Mouse (Mus musculus) liver (tissue): ENCODE measurements around the gene I830077J02Rik.
"Not testable (repeated sequence)": the region's sequence is repeated elsewhere in the genome, so short reads cannot be mapped to it uniquely, and the experiment has no call there.

Source experiments
- DNase-seq: peaks from one replicate; pipeline ENCODE4 v3.0.0-alpha.2; 2020; ENCODE audit warnings: mixed read lengths

I830077J02Rik gene

DNA sequence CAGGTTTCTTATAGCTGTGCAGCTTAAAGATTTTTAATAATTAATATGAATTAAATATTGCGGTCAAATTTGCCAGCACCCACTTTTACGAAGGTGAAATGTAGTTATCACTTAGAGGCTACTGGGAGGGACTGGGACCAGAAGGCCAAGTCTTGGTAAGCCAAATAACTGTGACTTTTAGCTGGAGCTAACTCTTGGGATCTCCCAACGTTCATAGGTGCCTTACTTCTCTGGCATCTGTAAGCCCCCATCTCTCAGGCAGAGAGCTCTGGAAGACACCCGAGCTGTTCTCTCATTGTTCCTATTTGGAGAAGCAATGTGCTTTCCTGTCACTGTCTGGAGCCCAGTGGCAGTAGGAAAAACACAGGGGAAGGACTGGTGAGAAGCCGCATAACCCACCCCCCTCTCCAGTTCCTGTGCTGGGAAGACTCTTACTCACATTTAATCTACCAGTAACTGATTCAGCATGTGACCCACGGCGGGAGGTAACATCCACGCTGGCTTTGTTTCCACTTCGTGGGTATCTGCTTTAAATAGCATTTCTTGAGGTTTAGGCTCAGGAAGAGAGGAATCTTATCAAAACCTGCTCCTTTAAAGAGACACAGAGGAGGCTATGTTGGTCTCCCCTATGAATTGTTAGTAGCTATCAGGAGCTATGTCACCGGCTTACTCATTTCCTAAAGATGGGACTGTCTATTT, 14.7 kb downstream of the I830077J02Rik start:
- DNase-seq = no peak

DNA sequence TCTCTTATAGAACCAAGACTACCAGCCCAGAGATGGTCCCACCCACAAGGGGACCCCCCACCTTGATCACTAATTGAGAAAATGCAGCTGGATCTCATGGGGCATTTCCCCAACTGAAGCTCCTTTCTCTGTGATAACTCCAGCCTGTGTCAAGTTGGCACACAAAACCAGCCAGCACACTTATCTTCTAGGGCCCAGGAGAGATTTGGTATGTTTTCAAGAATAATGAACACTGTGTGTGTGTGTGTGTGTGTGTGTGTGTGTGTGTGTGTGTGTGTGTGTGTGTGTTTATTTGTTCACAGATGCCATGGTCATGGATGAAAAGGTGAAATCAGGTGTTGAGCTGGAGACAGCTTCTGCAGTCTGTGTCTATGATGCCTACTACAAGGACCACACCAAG, 16.0 kb downstream of the I830077J02Rik start:
- not testable (repeated sequence) for DNase-seq

DNA sequence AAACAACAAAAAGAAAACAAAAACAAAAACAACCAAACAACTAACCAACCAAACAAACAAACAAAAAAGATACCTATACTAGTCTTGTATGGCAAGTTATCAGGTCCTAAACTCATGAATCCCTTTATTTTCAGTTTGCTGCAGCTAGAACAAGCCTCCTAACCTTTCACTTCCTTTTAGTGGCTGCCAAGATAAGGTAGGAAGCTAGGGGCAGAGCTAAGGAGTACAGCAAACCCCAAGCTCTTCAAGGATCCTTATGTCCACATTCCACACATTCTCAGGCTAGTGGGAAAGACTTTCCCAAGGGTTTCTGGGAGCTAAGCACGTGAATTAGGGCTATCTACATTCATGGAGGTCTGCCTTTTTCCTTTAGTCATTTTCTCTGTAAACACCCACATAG, 17.2 kb downstream of the I830077J02Rik start:
- DNase-seq = no peak

DNA sequence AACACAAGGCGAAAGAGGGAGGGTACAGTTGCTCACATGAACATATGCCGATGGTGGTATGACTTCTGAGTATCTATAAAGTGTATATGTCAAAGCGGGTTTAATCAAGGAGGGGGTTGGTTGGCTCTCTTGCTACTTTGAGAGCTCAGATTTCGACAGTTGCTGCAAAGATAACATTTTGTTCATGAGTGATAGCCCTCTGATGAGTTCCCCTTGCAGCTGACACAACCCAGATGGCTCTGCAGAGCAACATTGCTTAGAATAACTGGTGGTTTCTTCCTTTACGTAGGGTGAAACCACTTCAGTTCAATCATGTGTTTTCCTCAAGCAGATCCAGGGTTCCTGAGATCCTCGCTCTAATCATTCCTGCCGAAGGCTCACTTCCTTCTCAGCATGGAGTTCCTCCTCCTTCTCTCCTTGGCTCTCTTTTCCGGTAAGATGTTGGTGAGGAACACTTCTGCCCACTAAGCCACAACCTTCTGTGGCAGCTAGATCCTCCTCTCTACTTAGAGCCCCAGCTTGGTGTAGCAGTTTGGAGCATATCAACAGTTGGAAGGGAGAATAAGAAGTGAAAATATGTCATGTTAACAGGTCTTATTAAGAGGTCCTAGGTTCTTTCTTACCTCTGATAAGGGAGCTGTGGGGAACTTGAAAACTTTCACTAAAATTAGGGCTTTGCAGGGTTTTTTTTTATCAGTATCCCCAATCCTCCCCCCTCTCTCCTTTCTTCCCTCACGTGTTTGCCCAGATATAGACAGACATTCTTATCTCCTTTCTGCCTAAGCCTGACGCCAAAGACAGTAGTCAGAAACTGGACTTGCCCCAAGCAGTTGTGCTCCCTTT, 18.4 kb downstream of the I830077J02Rik start:
- no peak for DNase-seq

DNA sequence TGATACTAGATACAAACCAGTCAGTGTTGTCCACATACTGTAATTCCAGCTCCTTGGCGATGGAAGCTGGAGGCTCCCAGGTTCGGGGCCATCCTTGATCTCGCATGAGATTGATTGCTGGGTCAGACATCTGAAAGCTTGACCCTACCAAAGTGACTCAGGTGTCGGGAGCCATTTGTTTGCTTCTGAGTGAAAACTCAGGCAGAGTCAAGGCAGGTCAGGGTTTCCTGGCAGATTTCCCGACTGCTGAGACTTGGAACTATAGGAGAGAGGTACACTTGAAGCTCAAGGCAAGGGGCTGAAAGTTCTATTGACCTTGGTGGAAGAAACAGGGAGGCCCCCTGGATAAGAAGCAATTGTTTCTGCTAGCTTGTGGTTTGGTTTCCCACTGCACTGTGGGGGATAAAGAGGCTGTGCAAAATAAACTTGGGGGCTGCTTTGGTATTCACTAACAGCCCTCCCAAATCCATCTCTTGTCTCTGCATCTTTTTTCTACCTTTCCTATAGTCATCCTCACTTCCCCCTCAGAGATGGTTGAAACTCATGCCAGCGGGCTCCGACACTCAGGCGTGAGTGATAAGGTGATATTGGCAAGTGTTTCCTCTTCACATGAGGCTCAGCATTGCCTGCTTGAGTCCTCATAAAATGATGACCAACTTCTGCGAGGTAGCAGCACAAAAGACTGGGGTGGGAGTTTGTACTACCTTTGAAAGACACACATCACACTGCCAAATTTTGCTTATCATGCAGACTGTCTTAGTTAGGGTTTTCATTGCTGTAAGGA, 20.2 kb downstream of the I830077J02Rik start:
- no peak for DNase-seq

DNA sequence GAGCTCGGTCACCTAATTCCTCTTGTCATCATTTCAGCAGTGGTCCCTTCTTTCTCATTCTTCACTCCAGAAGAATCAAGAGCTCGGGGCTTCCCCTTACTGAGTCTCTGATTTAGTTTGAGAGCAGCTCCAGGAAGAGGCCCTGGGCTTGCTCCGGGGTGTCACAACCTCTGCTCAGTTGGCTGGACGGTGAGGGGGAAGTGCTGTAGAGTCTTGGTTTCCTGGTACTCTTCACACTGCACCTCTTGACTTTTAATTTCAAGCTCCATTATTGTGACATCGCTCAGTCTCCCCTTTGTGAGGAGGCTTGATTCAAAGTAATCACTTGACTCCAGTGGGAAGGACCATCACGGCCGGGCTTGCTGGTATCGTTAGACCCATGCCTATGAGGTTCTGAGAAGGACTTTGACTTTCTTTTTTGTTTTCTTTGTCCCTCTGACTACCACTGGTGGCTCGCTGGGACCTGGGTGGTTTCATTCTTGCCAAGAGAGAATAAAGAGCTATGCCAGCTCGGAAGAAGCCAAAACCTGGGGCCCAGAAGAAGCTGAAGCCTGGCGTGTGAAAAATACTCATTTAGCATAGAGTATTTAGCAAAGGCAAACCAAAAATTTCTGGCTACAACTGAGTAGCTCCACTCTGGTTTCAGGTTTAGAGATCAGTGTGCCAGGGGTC, 21.8 kb downstream of the I830077J02Rik start:
- no peak for DNase-seq

DNA sequence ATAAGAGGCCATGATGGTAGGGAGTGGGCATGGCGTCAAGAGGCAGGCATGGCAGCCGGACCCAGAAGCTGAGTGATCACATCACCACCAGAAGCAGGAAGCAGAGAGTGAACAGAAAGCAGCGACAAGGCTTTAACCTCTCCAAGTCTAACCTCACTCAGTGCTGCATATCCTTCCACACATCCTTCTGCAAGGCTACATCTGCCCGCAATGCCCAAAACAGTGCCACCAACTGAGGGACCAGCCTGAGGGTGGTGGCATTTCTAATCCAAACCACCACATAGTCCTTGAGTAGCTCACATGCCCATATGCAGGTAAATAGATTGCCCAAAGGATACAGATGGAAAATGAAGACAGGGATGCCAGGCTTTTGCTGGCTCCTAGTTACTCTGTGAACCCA, 23.5 kb downstream of the I830077J02Rik start:
- no peak for DNase-seq

DNA sequence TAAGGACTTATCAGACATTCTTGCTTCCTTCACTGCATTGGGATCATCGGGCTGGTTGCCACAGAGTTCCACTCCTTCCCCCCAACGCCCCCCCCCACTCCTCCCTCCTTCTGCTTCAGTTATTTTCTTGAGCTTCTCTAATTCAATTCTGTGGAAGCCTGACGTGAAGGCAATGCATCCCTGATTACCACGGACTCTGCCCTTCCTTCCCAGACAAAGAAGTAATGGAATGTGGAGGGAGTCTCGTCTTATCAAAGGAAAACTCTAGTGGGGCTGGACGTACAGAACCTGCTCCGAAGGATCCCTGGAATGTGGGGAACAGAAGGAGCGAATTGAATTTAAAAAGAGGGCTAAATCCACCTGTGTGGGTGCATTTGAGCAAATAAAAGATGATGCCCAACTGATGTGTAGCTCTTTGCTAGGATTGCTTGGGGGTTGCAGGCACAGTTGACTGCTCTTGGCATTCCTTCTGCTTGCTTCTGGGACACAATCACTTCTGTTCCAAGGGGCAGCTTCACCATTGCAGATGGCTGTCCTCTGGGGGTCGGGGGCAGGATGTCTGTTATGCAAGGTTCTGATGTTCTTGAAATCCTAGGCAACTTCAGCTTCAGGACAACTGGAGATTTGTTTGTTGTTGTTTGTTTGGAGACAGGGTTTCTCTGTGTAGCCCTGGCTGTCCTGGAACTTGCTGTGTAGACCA, 24.4 kb downstream of the I830077J02Rik start:
- DNase-seq = no peak

DNA sequence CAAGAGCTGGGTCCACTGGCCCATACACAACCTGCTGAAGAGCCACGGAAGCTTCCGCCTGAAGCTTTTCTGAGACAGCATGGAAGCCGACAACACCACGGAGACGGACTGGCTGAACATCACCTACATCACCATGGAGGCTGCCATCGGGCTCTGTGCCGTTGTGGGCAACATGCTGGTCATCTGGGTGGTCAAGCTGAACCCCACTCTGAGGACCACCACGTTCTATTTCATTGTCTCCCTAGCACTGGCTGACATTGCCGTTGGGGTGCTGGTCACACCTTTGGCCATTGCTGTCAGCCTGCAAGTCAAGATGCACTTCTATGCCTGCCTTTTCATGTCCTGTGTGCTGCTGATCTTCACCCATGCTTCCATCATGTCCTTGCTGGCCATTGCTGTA, 27.7 kb downstream of the I830077J02Rik start:
- no peak for DNase-seq

DNA sequence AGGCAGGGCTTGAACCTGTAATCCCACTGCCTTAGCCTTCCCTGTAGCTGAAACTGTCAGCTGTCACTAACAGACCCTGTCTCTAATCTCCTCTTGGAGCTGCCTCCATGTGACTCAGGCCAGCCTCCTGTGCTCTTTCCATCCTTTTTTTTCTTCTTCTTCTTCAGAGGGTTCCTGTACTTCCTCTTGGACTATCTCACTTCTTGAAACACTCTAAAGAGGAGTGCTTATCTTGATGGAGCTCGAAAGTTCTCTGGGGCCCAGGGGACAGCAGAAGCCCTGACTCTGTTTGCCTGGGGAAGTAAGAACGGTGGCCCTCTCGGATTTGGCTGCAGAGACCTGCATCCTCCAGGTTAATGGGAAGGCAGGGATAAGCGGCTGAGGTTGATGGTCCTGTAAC, 28.3 kb downstream of the I830077J02Rik start:
- no peak for DNase-seq

DNA sequence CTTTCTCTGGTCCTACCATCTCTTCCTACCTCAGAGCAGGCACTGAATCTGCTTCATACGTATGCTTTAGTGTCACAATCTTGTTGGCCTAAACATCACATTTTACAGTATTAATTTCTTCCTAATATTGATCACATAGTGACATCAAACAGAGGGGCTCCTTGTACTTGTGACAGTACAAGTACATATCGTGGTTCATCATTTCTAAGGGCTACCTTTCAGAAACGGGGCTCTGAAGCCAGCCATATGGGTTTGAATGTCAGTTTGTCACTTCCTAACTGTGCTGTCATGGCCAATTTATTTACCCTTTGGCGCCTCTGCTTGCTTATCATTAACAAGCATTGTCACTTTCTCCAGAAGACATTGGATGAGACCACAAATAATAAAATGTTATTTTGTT, 31.0 kb downstream of the I830077J02Rik start:
- no peak for DNase-seq

DNA sequence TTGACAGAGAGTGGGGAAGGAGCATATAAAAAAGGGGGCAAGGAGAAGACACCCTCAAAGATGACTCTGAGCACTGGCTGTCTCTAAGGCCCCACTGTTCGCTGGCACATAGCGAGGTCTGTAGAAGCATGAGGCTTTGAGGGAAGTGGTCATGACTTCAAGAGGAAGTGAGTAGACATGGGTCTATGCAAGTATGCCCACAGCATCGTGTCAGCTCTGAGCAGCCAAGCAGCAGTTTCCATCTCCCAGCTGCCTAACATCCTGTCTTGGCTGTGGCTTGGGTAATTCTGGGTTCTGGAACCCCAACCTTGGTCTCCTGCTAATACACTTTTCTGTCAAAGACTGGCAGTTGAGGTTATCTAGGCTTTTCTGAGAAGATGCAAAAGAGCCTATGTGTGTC, 31.7 kb downstream of the I830077J02Rik start:
- no peak for DNase-seq

DNA sequence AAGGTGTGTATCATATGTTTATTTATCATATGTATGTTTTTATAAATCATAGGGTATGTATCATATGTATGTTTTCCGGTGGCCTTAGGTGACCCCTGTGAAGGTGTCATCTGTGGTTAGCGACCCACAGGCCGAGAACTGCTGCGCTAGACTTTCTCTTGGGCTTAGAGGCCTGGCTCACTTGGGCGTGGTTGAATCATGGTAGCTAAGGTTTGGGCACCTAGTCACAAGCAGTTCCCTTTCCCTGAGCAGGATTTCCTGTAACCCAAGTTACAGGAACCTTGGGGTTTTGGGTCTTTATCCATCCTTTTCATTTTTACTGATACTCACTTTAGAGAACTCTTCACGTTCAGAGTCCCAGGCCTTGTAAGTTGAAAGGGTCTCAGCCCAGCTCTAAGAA, 32.2 kb downstream of the I830077J02Rik start:
- no peak for DNase-seq

DNA sequence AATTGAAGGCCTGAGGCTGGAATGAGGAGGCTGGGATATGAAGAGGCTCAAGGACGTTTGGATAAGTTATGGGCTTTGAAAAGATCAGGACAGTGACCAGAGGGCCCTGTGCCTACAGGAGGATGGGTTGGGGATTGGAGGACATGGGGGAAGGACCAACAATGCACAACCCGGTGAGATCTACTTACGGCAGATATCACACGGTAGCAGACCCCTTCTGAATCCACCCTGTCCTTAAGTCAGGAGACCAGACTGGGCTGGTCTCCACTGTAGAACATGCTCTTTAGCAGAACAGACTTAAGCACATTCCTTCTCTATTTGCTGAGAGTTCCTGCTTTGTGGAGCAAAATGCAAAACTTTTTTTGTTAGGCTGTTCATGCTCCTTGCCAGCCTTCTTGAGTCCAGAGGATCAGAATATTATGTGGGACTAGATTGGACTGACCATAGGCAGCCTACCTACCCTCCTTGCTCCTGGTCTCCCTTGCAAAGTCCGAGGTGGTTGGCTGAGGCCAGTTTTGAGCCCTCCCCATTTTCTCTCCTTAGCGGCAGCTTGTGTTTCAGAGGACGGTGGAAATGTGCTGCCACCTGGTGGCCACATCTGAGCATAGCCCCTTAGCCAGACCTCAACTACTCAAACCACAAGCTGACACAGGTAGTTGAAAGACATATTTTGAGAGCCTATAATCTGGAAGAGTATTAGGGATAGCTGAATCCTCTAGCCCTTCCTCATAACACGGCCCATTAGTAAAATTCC, 32.9 kb downstream of the I830077J02Rik start:
- peak; percentile 85 for DNase-seq

DNA sequence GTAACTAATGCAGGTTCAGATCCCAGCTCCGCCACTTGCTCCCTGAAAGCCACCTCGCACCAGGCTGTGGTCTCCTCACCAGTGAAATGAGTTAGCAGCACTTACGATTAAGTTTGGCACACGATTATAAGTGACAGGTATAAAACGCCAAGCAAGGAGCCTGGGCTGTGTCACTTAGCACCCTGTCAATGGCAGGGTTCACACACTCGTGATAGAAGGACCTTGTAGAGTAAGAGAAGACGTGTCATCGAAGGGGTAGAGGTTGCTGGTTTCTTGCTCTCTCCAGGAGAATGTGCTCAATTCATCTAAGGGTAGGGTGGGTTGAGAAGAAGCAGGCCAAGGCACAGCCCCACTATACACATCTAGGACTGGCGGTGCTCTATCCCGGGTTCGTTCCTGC, 33.6 kb downstream of the I830077J02Rik start:
- no peak for DNase-seq

DNA sequence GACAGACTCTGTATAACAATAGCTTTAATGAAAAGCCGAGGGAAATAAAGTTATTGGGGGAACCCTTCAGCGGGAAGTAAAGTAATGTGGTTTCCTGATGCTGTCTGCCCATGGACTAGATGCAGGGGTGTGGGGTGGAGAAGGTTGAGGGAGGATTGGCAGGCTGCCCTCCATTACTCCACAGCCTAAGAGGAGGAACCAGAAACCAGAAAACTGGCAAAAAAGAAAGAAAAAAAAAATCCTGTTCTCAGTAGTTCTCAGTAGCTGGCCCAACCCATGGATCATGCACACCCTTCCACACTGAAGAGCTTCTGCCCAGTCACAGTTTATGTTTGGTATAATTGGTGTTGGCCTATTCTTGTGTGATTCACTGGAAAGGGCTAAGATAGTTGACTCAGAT, 34.1 kb downstream of the I830077J02Rik start:
- no peak for DNase-seq

DNA sequence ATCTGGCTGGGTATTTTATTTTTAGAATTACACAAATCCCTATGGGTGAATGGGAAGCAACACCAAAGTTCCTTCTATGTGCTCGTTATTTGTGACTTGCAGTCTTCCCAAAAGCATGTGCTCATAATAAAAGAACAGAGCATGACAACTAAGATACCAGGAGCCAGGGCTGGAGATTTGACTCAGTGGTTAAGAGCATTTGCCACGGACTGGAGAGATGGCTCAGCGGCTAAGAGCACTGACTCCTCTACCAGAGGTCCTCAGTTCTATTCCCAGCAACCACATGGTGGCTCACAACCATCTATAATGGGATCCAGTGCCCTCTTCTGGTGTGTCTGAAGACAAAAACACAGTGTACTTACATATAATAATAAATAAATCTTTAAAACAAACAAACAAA, 35.7 kb downstream of the I830077J02Rik start:
- DNase-seq = no peak

DNA sequence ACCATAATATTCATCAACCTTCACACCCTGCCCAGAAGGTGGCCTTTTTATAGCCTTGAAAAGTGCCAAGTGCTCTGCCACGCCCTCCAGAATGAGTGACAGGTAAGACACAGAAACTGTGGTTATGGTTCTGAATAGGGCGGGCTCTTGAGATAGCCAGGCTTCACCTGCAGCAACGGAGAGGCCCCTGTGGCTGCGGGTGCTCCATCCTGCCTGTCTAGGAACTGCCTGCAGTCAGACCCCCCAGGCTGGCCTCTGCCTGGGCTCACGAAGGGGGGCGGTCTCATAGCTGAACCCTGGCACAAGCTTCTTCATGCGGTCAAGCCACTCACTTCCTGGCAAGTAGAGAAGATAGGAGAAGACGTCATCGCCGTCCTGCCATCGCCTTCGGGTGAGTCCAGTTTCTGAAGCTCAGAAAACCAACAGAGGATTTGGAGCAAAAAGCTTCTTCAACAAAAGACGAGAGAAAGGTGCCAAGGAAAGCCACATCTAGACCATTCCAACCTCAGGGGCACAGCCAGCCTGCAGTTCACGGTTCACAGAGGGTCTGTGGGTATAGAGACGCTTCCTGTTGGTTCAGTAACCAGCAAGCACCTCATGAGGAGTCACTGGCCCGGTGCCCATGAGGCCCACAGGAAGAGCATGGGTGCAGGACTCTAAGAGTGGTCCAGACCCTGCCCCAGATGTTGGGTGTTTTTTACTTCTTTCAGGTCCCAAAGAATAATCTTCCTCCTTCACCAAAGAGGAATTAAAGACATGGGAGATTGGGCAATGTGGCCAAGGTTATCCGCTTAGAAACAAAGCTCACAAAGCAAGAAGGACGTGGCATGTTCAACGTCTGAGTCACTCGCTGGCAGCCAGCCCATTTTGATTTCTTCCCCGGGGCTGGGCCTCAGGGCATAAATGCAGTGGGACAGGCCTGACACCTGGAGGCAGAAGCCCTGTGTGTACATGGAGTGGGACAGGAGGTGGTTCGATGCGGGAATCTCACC, 37.6 kb downstream of the I830077J02Rik start:
- peak; percentile 75 for DNase-seq

DNA sequence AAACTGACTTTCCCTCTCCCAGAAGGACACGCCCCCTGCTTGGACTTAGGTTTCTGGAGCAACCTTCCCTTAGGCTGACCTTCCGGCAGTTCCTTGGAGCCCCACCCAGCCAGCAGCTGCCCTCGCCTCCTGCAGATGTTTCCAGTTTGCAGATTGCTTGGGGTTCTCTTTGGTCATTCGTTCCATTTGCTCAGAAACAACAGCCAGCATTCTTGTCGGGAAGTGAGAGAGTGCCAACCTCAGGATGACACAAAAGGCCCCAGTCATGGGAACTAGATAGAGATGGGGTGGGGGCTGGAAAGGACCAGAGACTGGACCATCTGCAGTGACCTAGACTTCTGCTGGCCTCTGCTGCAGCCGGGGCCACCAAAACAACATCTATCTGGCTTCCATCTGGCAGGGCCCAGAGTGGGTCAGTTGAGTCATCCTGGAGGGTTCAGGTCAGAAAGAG, 38.5 kb downstream of the I830077J02Rik start:
- peak; percentile 22 for DNase-seq
